Mouse (Mus musculus): Measurements from ENCODE around the gene Slc22a22.

GRCm38 (mm10) chr15:57316486-57316885 is 160.9 kb downstream of the Slc22a22 start:
- TF ChIP-seq USF1 (IDR thresholded peaks at IDR 0.05; ENCODE audit: low read depth) = no peak
- no peak for TF ChIP-seq POLR2A (IDR thresholded peaks at IDR 0.05; ENCODE audit: insufficient read length, low read depth)
- no peak for TF ChIP-seq MAX (IDR thresholded peaks at IDR 0.05; ENCODE audit: low read depth)
- no peak for TF ChIP-seq POLR2AphosphoS2 (IDR thresholded peaks at IDR 0.05; ENCODE audit: insufficient read length, low read depth)
- no peak for TF ChIP-seq MYOG (IDR thresholded peaks at IDR 0.05; ENCODE audit: control insufficient read depth in 1 of 3, insufficient read depth in 1 of 3, insufficient read length in 2 of 3, low read depth in 2 of 3)
- no peak for TF ChIP-seq MYOD1 (IDR thresholded peaks at IDR 0.05; ENCODE audit: control insufficient read depth in 1 of 3, insufficient read length in 2 of 3, low read depth in 2 of 3)
- TF ChIP-seq TCF12 (IDR thresholded peaks at IDR 0.05; ENCODE audit: insufficient read depth, poor library complexity, severe bottlenecking) = no peak
- TF ChIP-seq E2F4 (IDR thresholded peaks at IDR 0.05; ENCODE audit: insufficient read depth) = no peak
- no peak for TF ChIP-seq CEBPB (IDR thresholded peaks at IDR 0.05; ENCODE audit: insufficient read depth, poor library complexity, severe bottlenecking)
